Mouse (Mus musculus) CH12.LX (cell line): ENCODE data around the gene Ppp1r35. TPM values are rescaled to one million over a fixed set of nuclear protein-coding genes. Genes with fewer than 3 reads are reported as not detected.

Experiments used
- DNase-seq: peaks from one replicate; pipeline ENCODE4 v3.0.0-alpha.2; 2013; ENCODE audit errors: extremely low read depth
- H3K27ac ChIP-seq: 2 replicates; pipeline ENCODE4 v1.5.1; 2012; ENCODE audit warnings: low read depth, mild to moderate bottlenecking, control low read depth, moderate library complexity; ENCODE audit not compliant: insufficient read depth
- H3K27me3 ChIP-seq: replicated peaks from 2 replicates; pipeline ENCODE3; 2012; ENCODE audit warnings: inconsistent platforms
- H3K36me3 ChIP-seq, 2 experiments: replicated peaks in 1 of 2; 2 replicates each; pipeline versions ENCODE3 to v1.6.1; 2012; ENCODE audit warnings: inconsistent platforms in 1 of 2, low read length in 1 of 2, mild to moderate bottlenecking in 1 of 2, mixed read lengths in 1 of 2, moderate library complexity in 1 of 2; ENCODE audit not compliant: control insufficient read depth in 1 of 2, insufficient read depth in 1 of 2
- H3K4me1 ChIP-seq, 2 experiments: 2 replicates each; pipeline ENCODE4 v1.6.1; 2012; ENCODE audit warnings: inconsistent platforms in 1 of 2, moderate library complexity in 1 of 2; ENCODE audit not compliant: insufficient read depth in 2 of 2, control insufficient read depth in 1 of 2
- H3K4me2 ChIP-seq: 2 replicates; pipeline ENCODE4 v1.6.1; 2012; ENCODE audit warnings: low read depth, mild to moderate bottlenecking, control low read depth; ENCODE audit not compliant: poor library complexity, insufficient read depth, severe bottlenecking
- H3K4me3 ChIP-seq, 3 experiments: fragments of 150-350 bp in 1 of 3; sonication (generic) in 1 of 3; replicated peaks in 1 of 3; 2 replicates each; pipeline versions ENCODE3 to v1.5.1; 2011 to 2012; ENCODE audit warnings: low read depth in 2 of 3, low read length in 2 of 3, mild to moderate bottlenecking in 2 of 3, moderate library complexity in 2 of 3, control low read depth in 1 of 3, improper control_type of control experiment in 1 of 3, inconsistent platforms in 1 of 3, mixed read lengths in 1 of 3; ENCODE audit not compliant: poor library complexity in 1 of 3
- H3K79me2 ChIP-seq: replicated peaks from 2 replicates; pipeline ENCODE4 v1.6.1; 2012; ENCODE audit warnings: mild to moderate bottlenecking, moderate library complexity; ENCODE audit not compliant: control insufficient read depth, poor library complexity, insufficient read depth, severe bottlenecking; ENCODE audit errors: extremely low read depth
- H3K9ac ChIP-seq: 2 replicates; pipeline ENCODE4 v1.6.1; 2012; ENCODE audit warnings: low read depth, mild to moderate bottlenecking, control low read depth, moderate library complexity; ENCODE audit not compliant: insufficient read depth
- H3K9me3 ChIP-seq: replicated peaks from 2 replicates; pipeline ENCODE3; 2012; ENCODE audit warnings: low read length, inconsistent platforms, mixed read lengths
- E2F4 ChIP-seq: IDR thresholded peaks from 2 replicates; pipeline ENCODE4 v1.6.1; 2011; ENCODE audit warnings: low read depth, low read length, improper control_type of control experiment; ENCODE audit not compliant: insufficient replicate concordance
- GABPA ChIP-seq: IDR thresholded peaks from 2 replicates; pipeline ENCODE4 v1.6.1; 2012; ENCODE audit warnings: low read depth, low read length, improper control_type of control experiment, inconsistent platforms; ENCODE audit not compliant: insufficient replicate concordance
- HCFC1 ChIP-seq: IDR thresholded peaks from 2 replicates; pipeline ENCODE4 v1.6.1; 2012; ENCODE audit warnings: low read depth, mild to moderate bottlenecking, inconsistent platforms, low read length, improper control_type of control experiment
- JUN ChIP-seq: IDR thresholded peaks from 2 replicates; pipeline ENCODE4 v1.6.1; 2011; ENCODE audit warnings: low read depth, mild to moderate bottlenecking, low read length, improper control_type of control experiment, moderate library complexity; ENCODE audit not compliant: insufficient read depth
- MAFK ChIP-seq: IDR thresholded peaks from 2 replicates; pipeline ENCODE4 v1.6.1; 2011; ENCODE audit warnings: low read length, improper control_type of control experiment; ENCODE audit not compliant: insufficient replicate concordance
- MAZ ChIP-seq: IDR thresholded peaks from 2 replicates; pipeline ENCODE4 v1.6.1; 2012; ENCODE audit warnings: low read depth, mild to moderate bottlenecking, inconsistent platforms, low read length, improper control_type of control experiment, moderate library complexity
- MEF2A ChIP-seq: IDR thresholded peaks from 2 replicates; pipeline ENCODE4 v1.6.1; 2014; ENCODE audit warnings: low read depth, mild to moderate bottlenecking, inconsistent platforms, low read length, improper control_type of control experiment, borderline replicate concordance
- MXI1 ChIP-seq: IDR thresholded peaks from 2 replicates; pipeline ENCODE4 v1.6.1; 2011; ENCODE audit warnings: mild to moderate bottlenecking, low read depth, low read length, improper control_type of control experiment
- MYC ChIP-seq: IDR thresholded peaks from 2 replicates; pipeline ENCODE4 v1.6.1; 2011; ENCODE audit warnings: low read depth, mild to moderate bottlenecking, improper control_type of control experiment, low read length
- NELFE ChIP-seq: IDR thresholded peaks from 2 replicates; pipeline ENCODE4 v1.6.1; 2011; ENCODE audit warnings: low read depth, low read length, improper control_type of control experiment
- POLR2A ChIP-seq: IDR thresholded peaks from 2 replicates; pipeline ENCODE4 v1.6.1; 2011; ENCODE audit warnings: low read depth, mild to moderate bottlenecking, improper control_type of control experiment, low read length
- POLR2AphosphoS2 ChIP-seq: IDR thresholded peaks from 2 replicates; pipeline ENCODE4 v1.6.1; 2011; ENCODE audit warnings: low read depth, low read length, improper control_type of control experiment
- RAD21 ChIP-seq: IDR thresholded peaks from 2 replicates; pipeline ENCODE4 v1.6.1; 2011; ENCODE audit warnings: low read depth, mild to moderate bottlenecking, low read length, improper control_type of control experiment, moderate library complexity
- SMC3 ChIP-seq: IDR thresholded peaks from 2 replicates; pipeline ENCODE4 v1.6.1; 2011; ENCODE audit warnings: low read depth, low read length, improper control_type of control experiment
- TBP ChIP-seq: conservative IDR thresholded peaks from 2 replicates; pipeline ENCODE4 v1.6.1; 2011; ENCODE audit warnings: low read depth, low read length, improper control_type of control experiment
- TCF12 ChIP-seq: IDR thresholded peaks from 2 replicates; pipeline ENCODE4 v1.6.1; 2014; ENCODE audit warnings: low read depth, mild to moderate bottlenecking, inconsistent platforms, low read length, improper control_type of control experiment
- UBTF ChIP-seq: IDR thresholded peaks from 2 replicates; pipeline ENCODE4 v1.6.1; 2012; ENCODE audit warnings: low read depth, mild to moderate bottlenecking, inconsistent platforms, low read length, improper control_type of control experiment, moderate library complexity
- USF2 ChIP-seq: conservative IDR thresholded peaks from 2 replicates; pipeline ENCODE4 v1.6.1; 2011; ENCODE audit warnings: low read depth, low read length, improper control_type of control experiment
- ZC3H11A ChIP-seq: IDR thresholded peaks from 2 replicates; pipeline ENCODE4 v1.6.1; 2012; ENCODE audit warnings: low read depth, mild to moderate bottlenecking, inconsistent platforms, low read length, improper control_type of control experiment
- ZNF384 ChIP-seq: IDR thresholded peaks from 2 replicates; pipeline ENCODE4 v1.6.1; 2012; ENCODE audit warnings: low read depth, low read length, improper control_type of control experiment, inconsistent platforms
- dilution Hi-C: fragments of 300-500 bp; cut with MboI; formaldehyde crosslinking; loops from 2 replicates; pipeline ENCODE4 v1.14.3; 2020; ENCODE audit warnings: low sequenced_read_pairs; ENCODE audit not compliant: extremely low pct_unique_long_range_greater_than_20kb, extremely low pct_ligation_motif_present
- in situ Hi-C: fragments of 300-500 bp; cut with MboI; formaldehyde crosslinking; loops from 3 replicates; pipeline ENCODE4 v1.14.3; 2019; ENCODE audit warnings: low sequenced_read_pairs, low pct_ligation_motif_present, low pct_unique_long_range_greater_than_20kb, mixed read lengths
- polyA plus RNA-seq: library from polyadenylated mRNA; unstranded; fragments of >175 nt; gene quantifications from 2 replicates; pipeline ENCODE4 v1.2.1, GENCODE M21; 2012; ENCODE audit warnings: low read depth; ENCODE audit not compliant: insufficient read length
- total RNA-seq, 2 experiments: library from RNA; depleted of rRNA; stranded (reverse); fragments of 300-350 nt in 1 of 2; fragments of >200 nt in 1 of 2; gene quantifications; 2 replicates each; pipeline ENCODE4 v1.2.3; 2012 to 2014

Gene Ppp1r35
- total and polyA plus RNA-seq, 3 experiments = 17.3 to 34.6 (median 23.3) TPM

DNA sequence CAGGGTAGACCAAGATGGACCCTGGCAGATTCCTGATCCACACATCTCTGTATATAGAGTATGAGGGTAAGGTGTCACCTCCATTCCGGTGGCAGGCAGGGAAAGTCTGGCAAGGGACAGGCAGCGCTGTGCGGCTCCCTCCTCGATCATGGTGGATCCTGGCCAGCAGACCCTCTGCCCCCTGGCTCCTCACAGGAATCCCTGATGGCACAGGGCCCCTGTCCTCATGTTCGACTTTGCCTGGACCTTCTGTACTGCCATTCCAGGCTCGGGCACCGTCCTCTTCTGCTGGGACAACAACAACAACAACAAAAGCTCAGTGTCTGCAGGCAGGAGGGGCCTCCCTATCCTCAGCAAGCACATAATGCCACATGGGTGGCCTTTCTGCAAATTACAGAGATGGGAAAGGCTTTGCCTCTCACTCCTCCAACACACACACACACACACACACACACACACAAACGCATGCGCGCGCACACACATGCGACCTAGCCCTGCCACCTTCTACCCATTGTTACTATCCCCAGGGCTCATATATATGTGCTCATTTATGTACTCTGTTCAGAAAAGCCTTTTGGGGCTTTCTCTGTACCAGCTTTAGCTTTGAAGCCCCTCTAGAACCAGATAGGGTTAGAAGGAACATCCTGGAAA lies 44.9 kb upstream of the Ppp1r35 start:
- TF ChIP-seq MXI1 (no peak), MAZ (no peak), E2F4 (no peak), SMC3 (no peak), POLR2A (no peak), ZC3H11A (no peak), RAD21 (no peak), ZNF384 (no peak), MAFK (no peak), USF2 (no peak), MEF2A (no peak), GABPA (no peak), UBTF (no peak), TCF12 (no peak), MYC (no peak), POLR2AphosphoS2 (no peak), TBP (no peak), JUN (no peak), HCFC1 (no peak), NELFE (no peak)
- no peak for DNase-seq
- in situ Hi-C loops = no loop called here
- H3K9me3 ChIP-seq = no peaks in the 10 kb centered on the region
- no peaks in the 10 kb centered on the region for H3K79me2 ChIP-seq
- dilution Hi-C loops = no loop called here
- no peak overlapping the region for H3K9ac ChIP-seq
- H3K4me3 ChIP-seq = no peak overlapping the region
- no peak overlapping the region for H3K27ac ChIP-seq
- H3K4me2 ChIP-seq = no peak overlapping the region
- peaks cover 0 to 6% of the 10 kb centered on the region in 2 experiments for H3K36me3 ChIP-seq
- no peaks in the 10 kb centered on the region for H3K27me3 ChIP-seq
- peaks cover 0 to 5% of the 10 kb centered on the region in 2 experiments; a peak in 2 of 4 replicates for H3K4me1 ChIP-seq
